Comparison of ENCODE assay signal across 13 mouse cellular contexts in the genomic region with DNA sequence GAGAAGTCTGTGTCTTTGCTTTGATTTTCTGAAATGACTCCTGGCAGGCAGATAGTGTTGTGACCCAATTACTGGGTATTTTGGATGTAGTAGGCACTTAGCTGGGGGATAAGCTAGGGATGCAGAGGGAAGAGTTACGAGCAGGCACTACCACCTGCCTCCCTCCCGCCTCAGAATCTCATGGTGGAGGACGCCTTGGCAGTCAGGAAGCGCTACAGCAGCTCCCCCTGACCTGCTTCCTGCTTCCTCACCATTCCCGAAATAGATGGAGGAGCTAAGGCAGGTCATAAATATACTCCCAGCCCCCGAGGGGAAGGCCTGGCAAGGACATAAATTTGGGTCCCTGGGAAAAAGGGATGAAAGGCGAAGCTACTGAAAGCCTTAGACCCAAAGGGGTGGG. TPM values are rescaled to one million over a fixed set of nuclear protein-coding genes. Genes with fewer than 3 reads are reported as not detected.
A peak's percentile ranks its signal among the peaks of the same experiment; 100 is the strongest.
DNase-seq lines count a peak whose midpoint lies in the region; ATAC-seq and TF ChIP-seq lines count a peak whose summit lies in the region.
"Had no signal": no experiment of that assay in that cellular context is flagged by ENCODE, and none has a peak within 500 bp of the region (broad histone marks: within the 10 kb centered on the region; RNA-seq: fewer than 3 reads in every experiment).

No protein-coding gene starts in this region.

- H3K27ac ChIP-seq in forebrain, postnatal 0 days (ENCODE audit: low read depth, low read length): peak overlapping the region; percentile 35; the same call in 1 of the 2 replicates
- no peak overlapping the region for H3K27ac ChIP-seq in forebrain, embryonic 13.5 days
- H3K27ac ChIP-seq in lung, embryonic 15.5 days: 0 out of 2 replicates have a peak overlapping the region, but pooled peaks have one; percentile 4
- H3K27ac ChIP-seq: hindbrain, embryonic 10.5 days; liver, embryonic 15.5 days had no signal

- no peaks in the 10 kb centered on the region for H3K27me3 ChIP-seq in forebrain, postnatal 0 days (ENCODE audit: insufficient read depth, low read length)
- H3K27me3 ChIP-seq in forebrain, embryonic 13.5 days: no peaks in the 10 kb centered on the region
- H3K27me3 ChIP-seq in lung, embryonic 15.5 days: no peaks in the 10 kb centered on the region
- H3K27me3 ChIP-seq: CH12.LX; liver, embryonic 15.5 days had no signal

- ATAC-seq in forebrain, postnatal 0 days: 0 out of 2 replicates have a peak, but pooled peaks have one; percentile 20
- ATAC-seq in forebrain, embryonic 13.5 days: no peak
- ATAC-seq in lung, embryonic 15.5 days (ENCODE audit: borderline replicate concordance, extremely low read depth, low FRiP score, low TSS enrichment): no peak
- ATAC-seq: forebrain, embryonic 14.5 days had no signal

- 72% methylated on average over 7 of the region's 7 CpGs for whole genome bisulfite sequencing in forebrain, postnatal 0 days
- WGBS in forebrain, embryonic 13.5 days: 85% methylated on average over 7 of the region's 7 CpGs
- 53% methylated on average over 7 of the region's 7 CpGs for WGBS in lung, embryonic 15.5 days

- H3K4me2 ChIP-seq in forebrain, postnatal 0 days (ENCODE audit: low read depth): no peak overlapping the region; the same call in 1 of the 2 replicates
- no peak overlapping the region for H3K4me2 ChIP-seq in forebrain, embryonic 13.5 days
- H3K4me2 ChIP-seq in lung, embryonic 15.5 days: no peak overlapping the region
- H3K4me2 ChIP-seq: liver, embryonic 15.5 days had no signal

- 0 out of 2 replicates have a peak overlapping the region, but pooled peaks have one; percentile 6 for H3K9ac ChIP-seq in forebrain, postnatal 0 days
- no peak overlapping the region for H3K9ac ChIP-seq in forebrain, embryonic 13.5 days
- no peak overlapping the region for H3K9ac ChIP-seq in lung, embryonic 15.5 days
- H3K9ac ChIP-seq: liver, embryonic 15.5 days had no signal

- no peak for TF ChIP-seq CTCF in forebrain, postnatal 0 days (IDR thresholded peaks at IDR 0.05; ENCODE audit: low read depth)

- no peak overlapping the region for H3K4me3 ChIP-seq in forebrain, postnatal 0 days (ENCODE audit: low read depth, low read length)
- H3K4me3 ChIP-seq in forebrain, embryonic 13.5 days: no peak overlapping the region
- no peak overlapping the region for H3K4me3 ChIP-seq in lung, embryonic 15.5 days
- H3K4me3 ChIP-seq: hindbrain, embryonic 10.5 days; liver, embryonic 15.5 days; myocyte had no signal

- no peaks in the 10 kb centered on the region for H3K9me3 ChIP-seq in forebrain, postnatal 0 days (ENCODE audit: low read length)
- no peaks in the 10 kb centered on the region for H3K9me3 ChIP-seq in forebrain, embryonic 13.5 days (replicated peaks)
- no peaks in the 10 kb centered on the region for H3K9me3 ChIP-seq in lung, embryonic 15.5 days
- H3K9me3 ChIP-seq: hindbrain, embryonic 10.5 days; liver, embryonic 15.5 days had no signal

- no peaks in the 10 kb centered on the region; the same call in 1 of the 2 replicates for H3K4me1 ChIP-seq in forebrain, postnatal 0 days (ENCODE audit: insufficient read depth)
- 0 out of 2 replicates have a peak, but pooled peaks cover 5% of the 10 kb centered on the region for H3K4me1 ChIP-seq in forebrain, embryonic 13.5 days
- peaks cover 84% of the 10 kb centered on the region for H3K4me1 ChIP-seq in lung, embryonic 15.5 days
- H3K4me1 ChIP-seq: liver, embryonic 15.5 days had no signal

- H3K36me3 ChIP-seq in forebrain, postnatal 0 days (ENCODE audit: insufficient read depth): no peaks in the 10 kb centered on the region
- no peaks in the 10 kb centered on the region for H3K36me3 ChIP-seq in forebrain, embryonic 13.5 days (ENCODE audit: poor library complexity, severe bottlenecking)
- no peaks in the 10 kb centered on the region for H3K36me3 ChIP-seq in lung, embryonic 15.5 days
- H3K36me3 ChIP-seq: hindbrain, embryonic 10.5 days; liver, embryonic 15.5 days had no signal

- no peak for DNase-seq in forebrain, postnatal 0 days
- no peak for DNase-seq in lung, postnatal 25 days (ENCODE audit: low spot score)
- peak; percentile 33 to 34 for DNase-seq in cerebellum, postnatal 36 days
- peak; percentile 40 to 70 for DNase-seq in kidney, postnatal 25 days
- DNase-seq in testis, postnatal 10 days (ENCODE audit: low spot score): no peak
- DNase-seq: thymus, postnatal 25 days had no signal

RNA-seq across cellular contexts. Expression of gene Apbb2, which starts 9.3 kb away (rescaled TPM):
- 54.5 and 64.6 TPM in 2 replicates for total RNA-seq in forebrain, postnatal 0 days (2014; rRNA removed)
- polyA plus RNA-seq in forebrain, postnatal 0 days (2015; fragmentation: Nextera tagmentation; extraction: Ambion mirVana): 56.2 and 77.2 TPM in 2 replicates
- polyA plus RNA-seq in forebrain, embryonic 13.5 days (2015; fragmentation: Nextera tagmentation; extraction: Ambion mirVana): 63.0 and 64.3 TPM in 2 replicates
- 44.0 and 49.8 TPM in 2 replicates for polyA plus RNA-seq in lung, embryonic 15.5 days (2015; fragmentation: Nextera tagmentation; extraction: Ambion mirVana)

Comparison
In these comparisons a context has a peak if more than half of its experiments do, and no peak if none do; other contexts are left out.
1. DNase-seq: peak in cerebellum, postnatal 36 days (2 of 2) and kidney, postnatal 25 days (2 of 2); none in forebrain, postnatal 0 days (single experiment), lung, postnatal 25 days (single experiment) and testis, postnatal 10 days (single experiment).